Mouse (Mus musculus) kidney, embryonic 15.5 days (tissue): Measurements from ENCODE around the gene Gmnc. TPM values are rescaled to one million over a fixed set of nuclear protein-coding genes. Genes with fewer than 3 reads are reported as not detected.

ENCODE experiments used
- ATAC-seq: fragments of 200-750 bp; cut with Nextera tagmentation; replicated peaks from 2 replicates; pipeline ENCODE4 v1.8.0; 2017; ENCODE audit warnings: moderate TSS enrichment; ENCODE audit not compliant: low FRiP score
- H3K27ac ChIP-seq: fragments of 300-500 bp; sonication (generic); 2 replicates; pipeline ENCODE4 v1.5.1; 2015; ENCODE audit warnings: mild to moderate bottlenecking, inconsistent platforms
- H3K27me3 ChIP-seq: fragments of 300-500 bp; sonication (generic); 2 replicates; pipeline ENCODE4 v1.6.1; 2015; ENCODE audit warnings: inconsistent platforms
- H3K36me3 ChIP-seq: fragments of 300-500 bp; sonication (generic); 2 replicates; pipeline ENCODE4 v1.6.1; 2015; ENCODE audit warnings: inconsistent platforms
- H3K4me1 ChIP-seq: fragments of 300-500 bp; sonication (generic); 2 replicates; pipeline ENCODE4 v1.6.1; 2015; ENCODE audit warnings: inconsistent platforms
- H3K4me2 ChIP-seq: fragments of 300-500 bp; sonication (generic); 2 replicates; pipeline ENCODE4 v1.6.1; 2015; ENCODE audit warnings: moderate library complexity, mild to moderate bottlenecking, inconsistent platforms
- H3K4me3 ChIP-seq: fragments of 300-500 bp; sonication (generic); replicated peaks from 2 replicates; pipeline ENCODE4 v1.5.1; 2015; ENCODE audit warnings: mild to moderate bottlenecking, inconsistent platforms
- H3K9ac ChIP-seq: fragments of 300-500 bp; sonication (generic); 2 replicates; pipeline ENCODE4 v1.6.1; 2015; ENCODE audit warnings: mild to moderate bottlenecking, inconsistent platforms
- H3K9me3 ChIP-seq: fragments of 300-500 bp; sonication (generic); replicated peaks from 2 replicates; pipeline ENCODE4 v1.6.1; 2016; ENCODE audit warnings: inconsistent platforms
- WGBS: fragments of 180-500 bp; shearing (Covaris S2); methylation state at CpG from one replicate; pipeline ENCODE4 v1.1.7; 2015; ENCODE audit warnings: mixed read lengths; 5-methylcytosine and 5-hydroxymethylcytosine counted together
- polyA plus RNA-seq: library from polyadenylated mRNA; unstranded; fragments of >200 nt; fragmentation: Nextera tagmentation; extraction: Ambion mirVana; gene quantifications from 2 replicates; pipeline ENCODE4 v1.2.1, GENCODE M21; 2015

Gene Gmnc
- 0.05 TPM in 1 of 2 replicates, not detected in the other for polyA plus RNA-seq

DNA sequence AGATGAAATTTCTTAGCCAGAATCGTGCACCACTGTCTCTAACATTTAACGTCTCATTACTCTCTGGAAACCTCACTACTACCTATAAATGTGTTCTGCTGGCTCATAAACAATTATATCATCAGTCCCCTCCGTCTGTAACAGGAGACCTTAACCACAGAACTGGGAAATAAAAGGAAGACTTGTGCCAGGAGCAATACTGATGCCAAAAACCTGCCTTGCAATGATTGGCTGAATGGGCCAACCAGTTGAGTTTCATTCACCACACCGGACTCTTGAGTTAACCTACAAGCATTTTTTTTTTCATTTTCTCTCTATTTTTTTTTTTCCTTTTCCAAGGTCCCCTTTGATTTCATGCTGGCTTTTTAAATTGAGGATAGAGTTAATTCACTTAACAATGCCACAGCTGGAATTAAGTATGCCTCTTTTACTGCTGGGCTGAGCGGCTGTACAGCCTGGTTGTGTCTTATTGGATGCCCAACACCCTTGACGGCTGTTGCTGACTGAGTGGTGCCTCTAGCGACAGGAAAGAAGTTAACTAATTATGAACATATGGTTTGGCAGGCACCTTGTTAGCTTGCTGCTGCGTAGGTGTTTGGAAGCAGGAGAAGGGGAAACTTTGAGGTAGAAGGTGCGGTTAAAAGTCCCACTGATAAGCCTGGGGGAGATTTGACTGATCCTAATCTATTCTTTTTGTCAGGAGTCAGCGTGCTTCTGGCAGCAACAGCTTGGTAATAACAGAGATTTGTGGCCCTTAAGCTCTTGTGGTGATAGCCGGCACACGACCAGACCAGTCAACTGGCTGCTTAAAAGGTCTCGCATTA, at the start of gene Gmnc:
Gene Gmnc (minus strand): TSS at position 176 of the 824 bp plus-strand sequence.
- Histone ChIP-seq H3K4me2 (no peak within 1 kb of the TSS), H3K27me3 (no peaks in the 10 kb centered on the region), H3K27ac (no peak within 1 kb of the TSS), H3K36me3 (no peaks in the 10 kb centered on the region), H3K9me3 (no peaks in the 10 kb centered on the region), H3K4me3 (no peak within 1 kb of the TSS), H3K9ac (no peak within 1 kb of the TSS), H3K4me1 (no peaks in the 10 kb centered on the region)
- 46% methylated on average over 13 of the region's 13 CpGs for WGBS
- ATAC-seq: no peak

DNA sequence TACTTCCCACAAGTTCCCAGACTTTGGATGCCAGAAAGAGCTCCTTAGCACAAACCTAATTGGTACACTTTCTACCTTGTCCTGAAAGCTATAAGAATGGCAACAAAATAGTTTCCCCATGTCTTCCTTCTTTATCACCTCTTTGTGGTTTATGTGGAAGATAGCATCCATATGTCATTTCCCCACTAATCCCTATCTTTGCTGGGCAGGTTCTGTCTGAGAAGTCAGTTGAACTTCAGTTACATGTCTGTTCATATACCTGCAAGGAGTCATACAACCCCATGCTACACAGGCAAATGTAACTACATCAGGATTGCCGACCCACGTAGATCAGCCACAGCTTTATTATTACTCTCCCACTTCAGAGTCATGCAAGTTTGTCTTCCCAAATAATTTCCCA, 35.8 kb upstream of the Gmnc start:
- 94% methylated on average over 2 of the region's 2 CpGs for WGBS
- Histone ChIP-seq H3K4me3 (no peak overlapping the region), H3K9ac (no peak overlapping the region), H3K4me1 (no peaks in the 10 kb centered on the region), H3K27ac (no peak overlapping the region), H3K27me3 (no peaks in the 10 kb centered on the region), H3K36me3 (no peaks in the 10 kb centered on the region), H3K9me3 (no peaks in the 10 kb centered on the region), H3K4me2 (no peak overlapping the region)
- ATAC-seq: no peak

DNA sequence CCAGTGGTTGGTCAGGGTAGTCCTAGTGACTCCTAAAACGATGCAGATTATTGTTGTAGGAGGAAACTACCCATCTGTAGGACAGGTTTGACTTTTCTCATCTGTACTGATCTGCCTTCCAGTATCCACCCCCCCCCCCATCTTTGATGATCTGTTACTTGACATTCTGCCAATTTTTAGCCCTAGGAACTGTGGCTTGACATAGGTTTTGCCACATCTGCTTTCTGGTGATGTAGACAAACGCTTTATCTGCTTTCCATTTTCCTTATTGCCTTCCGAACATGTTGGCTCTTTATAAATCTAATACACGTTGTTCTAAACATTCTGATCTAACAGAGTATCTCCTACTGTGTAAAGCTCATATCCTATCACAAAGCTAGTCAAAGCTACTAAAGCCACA, 34.8 kb upstream of the Gmnc start:
- WGBS: 88% methylated on average over 4 of the region's 4 CpGs
- no peak for ATAC-seq
- no peaks in the 10 kb centered on the region for H3K27me3 ChIP-seq
- no peaks in the 10 kb centered on the region for H3K9me3 ChIP-seq
- no peaks in the 10 kb centered on the region for H3K36me3 ChIP-seq
- H3K4me3 ChIP-seq: no peak overlapping the region
- H3K27ac ChIP-seq: no peak overlapping the region
- no peak overlapping the region for H3K4me2 ChIP-seq
- no peaks in the 10 kb centered on the region for H3K4me1 ChIP-seq
- H3K9ac ChIP-seq: no peak overlapping the region

DNA sequence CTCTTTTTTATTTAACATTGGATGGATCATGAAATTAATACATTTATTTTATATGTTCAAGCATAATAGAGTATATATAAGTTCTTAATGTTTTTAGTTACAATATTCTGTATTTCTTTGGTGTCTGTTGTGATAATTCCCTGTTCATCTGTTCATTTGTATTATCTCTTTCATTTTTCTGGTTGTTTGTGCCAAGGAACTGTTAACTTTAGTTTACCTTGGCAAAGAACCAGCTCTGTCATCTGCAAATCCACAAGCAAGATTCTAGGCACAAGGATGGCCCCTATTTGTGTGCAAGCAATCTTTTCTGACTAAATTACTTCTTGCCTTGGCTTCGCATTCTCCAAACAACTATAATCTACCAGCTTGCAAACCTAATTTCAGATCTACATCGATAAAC, 31.3 kb upstream of the Gmnc start:
- H3K4me1 ChIP-seq: no peaks in the 10 kb centered on the region

DNA sequence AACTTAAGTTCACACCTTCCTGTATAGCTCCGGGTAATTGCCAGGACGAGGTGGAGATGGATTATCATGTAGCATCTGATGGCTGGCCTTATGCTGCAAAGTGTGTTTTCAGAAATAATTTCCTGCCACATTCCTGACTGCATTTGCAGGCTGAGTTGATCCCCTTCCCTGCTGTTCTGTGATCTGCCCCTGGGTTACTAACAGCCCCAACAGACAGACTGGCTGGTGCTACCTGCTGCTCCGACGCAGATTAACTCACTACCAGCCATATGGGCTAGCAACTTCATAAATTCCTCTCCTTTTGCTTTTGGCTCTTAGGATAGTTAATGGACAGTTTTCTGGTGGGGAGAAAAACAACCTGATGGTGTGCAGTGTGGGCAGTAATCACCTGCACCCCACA, 25.9 kb upstream of the Gmnc start:
- H3K36me3 ChIP-seq: no peaks in the 10 kb centered on the region
- no peaks in the 10 kb centered on the region for H3K4me1 ChIP-seq
- 54% methylated on average over 4 of the region's 4 CpGs for whole genome bisulfite sequencing
- no peak for ATAC-seq
- no peaks in the 10 kb centered on the region for H3K27me3 ChIP-seq
- no peak overlapping the region for H3K4me2 ChIP-seq
- H3K9ac ChIP-seq: no peak overlapping the region
- no peak overlapping the region for H3K27ac ChIP-seq
- no peak overlapping the region for H3K4me3 ChIP-seq
- no peaks in the 10 kb centered on the region for H3K9me3 ChIP-seq

More for the DNA sequence above, 31.3 kb upstream of the Gmnc start:
- WGBS: 90% methylated on average over 2 of the region's 2 CpGs
- no peaks in the 10 kb centered on the region for H3K36me3 ChIP-seq
- no peak overlapping the region for H3K9ac ChIP-seq
- H3K4me2 ChIP-seq: no peak overlapping the region
- H3K27me3 ChIP-seq: no peaks in the 10 kb centered on the region
- no peak for ATAC-seq
- H3K27ac ChIP-seq: no peak overlapping the region
- no peaks in the 10 kb centered on the region for H3K9me3 ChIP-seq
- H3K4me3 ChIP-seq: no peak overlapping the region

DNA sequence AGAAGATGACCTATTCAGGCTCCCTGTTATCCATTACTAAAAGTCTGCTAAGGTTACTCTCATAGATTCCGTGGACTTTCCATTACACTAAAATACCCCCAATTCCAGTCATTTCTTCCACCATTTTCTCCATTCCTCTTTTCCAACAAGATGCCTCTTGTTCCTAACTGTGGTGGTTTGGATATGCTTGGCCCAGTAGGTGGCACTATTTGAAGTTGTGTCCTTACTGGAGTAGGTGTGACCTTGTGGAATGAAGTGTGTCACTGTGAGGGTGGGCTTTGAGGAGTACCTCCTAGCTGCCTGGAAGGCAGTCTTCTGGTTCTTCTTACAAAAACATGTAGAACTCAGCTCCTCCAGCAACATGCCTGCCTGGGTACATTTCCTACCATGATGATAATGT, 11.3 kb upstream of the Gmnc start:
- Histone ChIP-seq H3K4me1 (no peaks in the 10 kb centered on the region), H3K4me3 (no peak overlapping the region), H3K36me3 (no peaks in the 10 kb centered on the region), H3K4me2 (no peak overlapping the region), H3K9me3 (no peaks in the 10 kb centered on the region), H3K9ac (no peak overlapping the region), H3K27me3 (no peaks in the 10 kb centered on the region), H3K27ac (no peak overlapping the region)
- ATAC-seq: no peak
- 80% methylated on average over 1 of the region's 1 CpGs for WGBS

DNA sequence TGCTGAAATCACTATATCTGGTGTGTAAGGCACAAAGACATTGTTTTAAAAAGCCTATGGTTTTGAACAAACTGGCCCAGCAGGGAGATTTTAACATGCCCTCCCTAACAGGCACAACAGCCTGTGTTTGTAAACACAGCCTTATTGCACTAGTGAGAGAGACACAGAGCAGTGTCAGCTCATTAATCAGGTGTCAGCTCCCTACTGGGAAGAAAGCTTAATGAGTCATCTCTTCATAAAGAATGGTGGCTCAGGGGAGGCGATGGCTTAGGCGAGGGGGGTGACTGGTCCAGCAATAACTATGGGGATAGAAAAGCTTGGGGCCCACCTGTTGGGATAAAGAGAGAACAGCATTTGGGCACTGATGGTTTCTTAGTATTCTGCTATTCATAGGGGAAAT, 8.1 kb upstream of the Gmnc start:
- WGBS: 2% methylated on average over 2 of the region's 2 CpGs
- H3K27me3 ChIP-seq: no peaks in the 10 kb centered on the region

DNA sequence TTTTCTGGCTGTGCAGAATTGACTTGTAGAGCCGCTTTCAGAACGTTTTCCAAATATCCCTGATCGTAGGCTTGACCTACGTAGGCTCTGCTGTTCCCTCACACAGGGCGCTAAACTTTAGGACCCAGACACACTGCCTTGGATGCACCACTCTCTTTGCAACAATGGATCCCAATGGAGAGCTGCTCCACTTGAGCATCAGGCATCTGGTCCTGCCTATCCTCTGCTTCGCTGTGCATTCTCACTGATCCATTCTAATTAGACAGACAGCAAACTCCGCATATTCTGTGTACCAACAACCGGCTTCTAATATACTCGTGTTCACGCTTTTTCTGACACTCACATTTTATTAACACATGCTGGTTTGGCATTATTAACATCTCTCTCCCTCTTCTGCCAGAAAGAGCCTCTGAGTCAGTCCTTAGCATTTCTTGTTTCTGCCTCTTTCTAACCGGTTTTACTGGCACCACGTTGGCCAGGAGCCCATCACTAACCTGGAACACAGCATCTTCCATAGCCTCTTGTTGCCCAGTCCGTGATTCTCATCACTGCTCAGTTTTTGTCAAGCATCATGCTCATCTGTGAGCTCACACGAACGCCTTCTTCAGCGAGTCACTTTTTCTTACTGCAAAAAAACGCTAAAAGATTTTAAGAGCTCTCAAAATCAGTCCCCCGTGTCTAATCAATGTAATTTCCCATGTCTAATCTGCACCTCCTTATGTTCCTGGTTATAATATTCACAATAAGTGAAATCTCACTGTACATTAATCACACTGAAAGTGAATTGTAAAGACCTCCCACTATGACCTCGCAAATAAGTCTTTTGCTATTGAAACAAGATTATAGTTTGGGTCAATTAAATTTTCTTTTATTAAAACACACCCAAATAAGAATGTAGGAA, 1.8 kb downstream of the Gmnc start:
- Histone ChIP-seq H3K9ac (no peak overlapping the region), H3K4me3 (no peak overlapping the region), H3K27ac (no peak overlapping the region), H3K36me3 (no peaks in the 10 kb centered on the region), H3K4me1 (no peaks in the 10 kb centered on the region), H3K4me2 (no peak overlapping the region), H3K9me3 (no peaks in the 10 kb centered on the region), H3K27me3 (no peaks in the 10 kb centered on the region)
- WGBS: 84% methylated on average over 19 of the region's 19 CpGs
- ATAC-seq: no peak

More for the DNA sequence above, 8.1 kb upstream of the Gmnc start:
- Histone ChIP-seq H3K4me3 (no peak overlapping the region), H3K9ac (no peak overlapping the region), H3K9me3 (no peaks in the 10 kb centered on the region), H3K4me1 (no peaks in the 10 kb centered on the region), H3K27ac (no peak overlapping the region), H3K36me3 (no peaks in the 10 kb centered on the region), H3K4me2 (no peak overlapping the region)
- ATAC-seq: 0 out of 2 replicates have a peak, but pooled peaks have one; percentile 18

DNA sequence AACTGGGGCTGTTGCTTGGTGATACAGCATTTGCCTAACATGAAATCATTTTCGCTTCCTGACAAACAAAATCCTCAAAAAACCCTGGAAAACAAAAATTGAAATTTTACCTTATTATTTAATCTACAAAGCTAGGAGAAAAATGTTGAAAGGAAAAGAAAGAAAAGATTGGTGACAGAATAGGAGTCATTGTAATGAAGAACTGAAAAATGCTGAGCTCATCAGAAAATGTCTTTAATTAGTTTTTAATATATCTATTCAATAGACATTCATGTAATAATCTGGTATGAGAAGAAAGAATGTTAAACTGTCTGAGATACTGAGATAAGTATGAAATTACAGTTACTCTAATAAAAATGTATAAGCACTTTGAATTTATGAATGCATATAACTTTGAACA, 3.3 kb downstream of the Gmnc start:
- Histone ChIP-seq H3K27ac (no peak overlapping the region), H3K4me1 (no peaks in the 10 kb centered on the region), H3K36me3 (no peaks in the 10 kb centered on the region), H3K9ac (no peak overlapping the region), H3K27me3 (no peaks in the 10 kb centered on the region), H3K9me3 (no peaks in the 10 kb centered on the region), H3K4me3 (no peak overlapping the region), H3K4me2 (no peak overlapping the region)
- WGBS: 80% methylated on average over 1 of the region's 1 CpGs
- ATAC-seq: no peak

DNA sequence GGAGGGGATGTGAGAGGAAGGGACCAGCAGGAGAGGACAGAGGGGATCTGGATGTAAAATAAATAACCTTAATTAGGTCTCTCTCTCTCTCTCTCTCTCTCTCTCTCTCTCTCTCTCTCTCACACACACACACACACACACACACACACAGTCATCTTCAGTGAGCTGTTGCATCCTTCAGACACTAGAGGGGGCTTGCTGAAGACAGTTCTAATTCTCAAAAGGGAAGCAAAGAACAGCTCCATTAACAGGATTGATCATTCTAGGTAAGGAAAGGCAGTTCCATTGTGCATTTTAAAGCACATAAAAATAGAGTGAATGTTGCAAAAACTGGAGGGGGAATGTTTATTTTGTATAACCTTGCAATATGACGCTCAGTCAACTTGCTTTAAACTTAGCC, 5.7 kb downstream of the Gmnc start:
- H3K4me1 ChIP-seq: no peaks in the 10 kb centered on the region
- 86% methylated on average over 1 of the region's 1 CpGs for WGBS
- H3K9ac ChIP-seq: no peak overlapping the region
- H3K27me3 ChIP-seq: no peaks in the 10 kb centered on the region
- no peaks in the 10 kb centered on the region for H3K9me3 ChIP-seq
- H3K36me3 ChIP-seq: no peaks in the 10 kb centered on the region
- no peak for ATAC-seq
- no peak overlapping the region for H3K27ac ChIP-seq
- no peak overlapping the region for H3K4me3 ChIP-seq
- H3K4me2 ChIP-seq: no peak overlapping the region

DNA sequence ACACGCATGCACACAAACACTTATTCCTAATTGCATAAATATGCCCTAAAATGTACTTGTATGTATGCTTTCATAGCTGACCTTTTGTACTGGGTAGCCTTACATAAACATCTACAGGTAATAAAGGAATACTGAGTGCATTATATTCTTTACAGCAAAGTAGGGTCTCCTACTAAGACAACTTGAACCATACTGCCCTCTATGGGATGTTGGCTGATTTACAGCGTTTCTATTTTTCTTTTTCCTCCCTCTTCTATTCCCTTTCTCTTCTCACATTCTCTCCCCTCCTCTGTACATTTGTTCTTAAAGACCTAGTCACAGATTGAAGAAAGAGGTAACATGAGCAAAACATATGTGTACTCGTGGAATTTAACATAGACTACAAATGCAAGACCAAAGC, 9.3 kb downstream of the Gmnc start:
- Histone ChIP-seq H3K9me3 (no peaks in the 10 kb centered on the region), H3K4me1 (no peaks in the 10 kb centered on the region), H3K27ac (no peak overlapping the region), H3K9ac (no peak overlapping the region), H3K4me2 (no peak overlapping the region), H3K36me3 (no peaks in the 10 kb centered on the region), H3K27me3 (no peaks in the 10 kb centered on the region), H3K4me3 (no peak overlapping the region)
- 32% methylated on average over 3 of the region's 3 CpGs for WGBS
- no peak for ATAC-seq

DNA sequence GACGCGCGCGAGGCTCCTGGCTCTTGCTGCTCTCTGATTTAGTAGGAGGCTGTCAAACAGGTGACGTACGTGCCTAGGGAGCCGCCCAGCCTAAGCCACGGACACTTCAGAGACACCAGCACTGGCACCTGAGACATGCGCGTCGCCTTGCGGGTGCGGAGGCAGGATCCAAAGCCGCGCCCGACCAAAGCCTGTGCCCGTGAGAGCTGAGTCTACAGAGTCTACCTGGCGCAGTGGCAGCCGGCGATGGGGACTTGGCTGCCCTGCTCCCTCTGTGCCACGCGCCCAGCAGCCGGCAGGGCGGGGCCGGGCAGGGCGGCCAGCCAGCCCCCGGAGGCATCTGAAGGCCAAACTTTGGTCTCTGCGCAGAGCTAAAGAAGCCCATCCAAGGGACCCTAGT, 23.5 kb downstream of the Gmnc start:
- peaks cover 18% of the 10 kb centered on the region for H3K27me3 ChIP-seq
- peaks cover 7% of the 10 kb centered on the region; the same call in 1 of the 2 replicates for H3K4me1 ChIP-seq
- peak; percentile 84 for ATAC-seq
- WGBS: 1% methylated on average over 28 of the region's 28 CpGs
- 0 out of 2 replicates have a peak overlapping the region, but pooled peaks have one; percentile 22 for H3K9ac ChIP-seq
- peak overlapping the region; percentile 68 for H3K4me2 ChIP-seq
- H3K4me3 ChIP-seq: peak overlapping the region; percentile 38
- no peaks in the 10 kb centered on the region for H3K36me3 ChIP-seq
- no peak overlapping the region for H3K27ac ChIP-seq
- no peaks in the 10 kb centered on the region for H3K9me3 ChIP-seq
